Mouse (Mus musculus) lung, postnatal 36 days (tissue): ENCODE data around the gene Olfr54.
"Not testable (repeated sequence)": the region's sequence is repeated elsewhere in the genome, so short reads cannot be mapped to it uniquely, and the experiment has no call there.

Experiments
- DNase-seq: peaks from one replicate; pipeline ENCODE4 v3.0.0; 2022; ENCODE audit warnings: mixed read lengths

Gene Olfr54

DNA sequence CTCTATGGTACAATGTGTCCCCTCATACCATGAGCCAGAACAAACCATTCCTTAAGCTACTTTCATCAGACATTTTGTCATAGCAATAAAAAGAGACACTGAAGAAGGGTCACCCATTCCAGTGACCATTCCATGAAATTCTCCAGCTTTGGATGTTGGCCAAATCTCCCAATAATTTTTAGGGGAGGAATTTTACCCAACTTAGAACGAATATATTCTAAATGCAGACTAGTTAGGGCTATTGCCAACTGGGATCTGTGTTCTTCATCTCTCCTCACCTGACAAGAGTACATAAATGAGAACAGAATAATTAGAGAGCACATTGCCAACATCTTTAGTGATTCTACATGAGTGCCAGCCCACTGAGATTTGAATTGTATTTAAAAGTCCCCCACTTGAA lies at the start of gene Olfr54:
TSS of gene Olfr54 (plus strand) at position 301 of the 400 bp plus-strand sequence.
- DNase-seq: no peak

DNA sequence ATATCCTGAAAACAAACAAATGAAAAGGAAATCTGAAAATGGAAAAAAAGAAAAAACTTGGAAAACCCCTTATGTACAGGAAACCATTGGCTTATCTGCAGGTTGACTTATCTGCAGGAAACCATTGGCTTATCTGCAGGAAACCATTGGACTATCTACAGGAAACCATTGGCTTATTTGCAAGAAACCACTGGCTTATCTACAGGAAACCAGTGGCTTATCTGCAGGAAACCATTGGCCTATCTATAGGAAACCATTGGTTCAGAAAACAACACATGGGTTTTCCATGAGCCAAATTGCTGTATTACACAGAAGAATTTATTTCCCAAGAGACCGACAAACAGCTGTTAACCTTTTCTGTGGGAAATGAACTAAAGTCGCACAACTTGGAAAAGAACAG lies 49.1 kb upstream of the Olfr54 start:
- DNase-seq: peak; percentile 21

DNA sequence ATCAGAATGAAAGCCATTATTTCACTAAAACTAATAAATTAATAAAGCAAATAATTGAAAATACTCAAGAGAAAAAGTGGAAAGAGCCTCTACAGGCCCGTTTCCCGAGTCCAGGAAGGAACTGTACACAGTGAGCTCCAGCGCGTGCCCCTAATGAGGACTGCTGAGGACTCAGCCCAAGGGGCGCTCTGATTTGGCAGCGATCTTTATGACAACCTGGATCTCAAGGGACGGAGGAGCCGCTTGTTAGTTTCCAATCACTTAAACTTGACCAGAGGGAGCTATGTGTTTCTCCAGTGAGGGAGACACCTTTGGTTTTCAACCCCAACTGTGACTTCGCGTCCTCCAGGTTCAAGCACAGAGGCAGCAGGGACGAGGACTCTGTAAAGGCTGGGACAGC lies 47.8 kb upstream of the Olfr54 start, which contains the start of gene Olfr1378:
TSS of gene Olfr1378 (plus strand) at position 301 of the 400 bp plus-strand sequence.
- DNase-seq: no peak

DNA sequence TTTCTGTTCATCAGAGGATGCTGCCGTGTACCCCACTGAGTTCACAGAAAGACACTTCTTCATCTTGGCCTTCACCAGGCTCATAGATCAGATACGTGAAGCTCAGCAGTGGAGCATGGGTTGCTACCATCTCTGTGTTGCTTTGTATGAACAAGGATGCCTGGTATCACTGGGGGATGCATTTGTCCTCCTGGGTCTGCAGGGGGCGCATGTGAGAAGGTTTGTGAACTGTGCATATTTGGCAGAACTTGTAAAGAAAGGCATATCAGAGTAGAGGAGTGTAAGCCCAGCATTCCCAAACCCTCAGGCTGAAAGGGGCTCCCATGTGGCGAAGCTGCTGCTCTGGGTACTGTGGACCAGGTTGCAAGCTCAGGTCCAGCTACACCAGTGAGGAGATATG lies 36.8 kb upstream of the Olfr54 start:
- DNase-seq: no peak

DNA sequence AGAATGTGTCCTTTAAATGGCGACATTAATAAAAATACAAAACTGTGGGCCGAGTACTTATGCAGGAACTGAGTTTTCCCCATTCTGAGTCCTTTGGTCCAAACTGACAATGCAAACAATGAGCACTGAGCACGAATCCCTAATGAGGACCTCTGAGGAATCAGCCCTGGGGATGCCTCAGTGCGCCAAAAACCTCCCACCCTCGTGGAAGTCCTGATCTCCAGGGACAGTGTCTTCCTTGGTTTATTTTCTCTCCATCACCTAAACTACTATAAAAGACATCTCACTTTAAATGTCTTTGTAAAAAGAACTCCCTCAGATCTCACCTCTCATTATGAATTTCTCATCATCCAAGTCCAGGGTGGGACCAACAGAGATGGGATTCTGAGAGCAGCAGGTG lies 32.4 kb upstream of the Olfr54 start, which contains the start of gene Olfr1377:
TSS of gene Olfr1377 (plus strand) at position 301 of the 400 bp plus-strand sequence.
- DNase-seq: no peak

DNA sequence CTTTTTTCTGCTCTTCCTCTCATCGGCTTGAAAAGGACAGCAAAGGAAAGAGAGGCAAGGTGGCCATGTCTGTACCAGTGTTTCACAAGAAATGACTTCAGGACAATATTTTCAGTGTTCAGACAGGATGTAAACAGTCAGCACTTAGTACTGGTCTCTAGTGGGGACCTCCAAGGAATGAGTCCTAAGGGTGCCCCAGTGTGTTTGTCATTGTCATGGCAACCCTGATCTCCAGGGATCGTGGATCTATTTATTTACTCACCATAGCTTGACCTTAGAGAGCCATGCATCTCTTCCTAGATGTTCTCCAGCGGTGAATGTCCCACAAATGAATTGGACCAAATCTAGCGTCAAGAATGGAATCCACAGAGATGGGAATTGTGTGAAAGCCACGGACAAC lies 10.7 kb upstream of the Olfr54 start, which contains the start of gene Olfr51:
TSS of gene Olfr51 (plus strand) at position 301 of the 400 bp plus-strand sequence.
- DNase-seq: no peak

DNA sequence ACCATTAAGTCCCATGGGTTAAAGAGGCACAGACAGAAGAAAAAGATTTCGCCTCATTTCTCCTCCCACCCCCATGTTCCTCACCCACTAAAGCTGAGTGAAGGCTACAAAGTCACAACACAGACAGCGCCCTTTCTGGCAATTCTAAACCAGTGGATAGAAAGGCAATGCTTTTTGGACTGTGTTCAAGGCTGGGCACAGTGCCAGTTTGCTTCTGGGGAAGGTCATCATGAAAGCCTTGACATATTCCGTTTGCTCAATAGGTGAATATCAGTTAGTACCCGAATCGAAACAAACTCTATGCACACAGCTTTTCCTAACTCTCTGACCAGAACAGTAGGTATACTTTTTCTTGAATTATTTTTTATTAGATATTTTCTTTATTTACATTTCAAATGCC lies 2.2 kb upstream of the Olfr54 start:
- peak; percentile 21 for DNase-seq

DNA sequence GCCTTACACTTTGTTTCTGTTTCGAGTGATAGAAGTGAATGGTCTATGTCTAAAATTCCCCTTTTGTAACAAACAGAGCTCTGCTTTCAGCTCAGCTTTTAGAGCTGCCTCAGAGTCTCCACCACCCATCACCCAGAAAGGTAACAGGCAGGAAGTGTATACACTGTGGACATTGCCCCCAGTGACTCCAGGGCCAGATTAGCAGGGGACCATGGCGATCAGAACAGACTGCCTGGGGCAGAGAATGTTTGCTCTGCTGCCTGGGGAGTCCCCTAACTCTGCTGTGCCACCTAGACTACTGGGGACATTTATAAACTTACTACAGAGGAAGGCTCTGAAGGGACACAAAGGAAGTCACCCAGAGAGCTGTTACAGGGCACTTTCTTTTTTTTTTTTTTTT lies 2.3 kb downstream of the Olfr54 start:
- DNase-seq: no peak

DNA sequence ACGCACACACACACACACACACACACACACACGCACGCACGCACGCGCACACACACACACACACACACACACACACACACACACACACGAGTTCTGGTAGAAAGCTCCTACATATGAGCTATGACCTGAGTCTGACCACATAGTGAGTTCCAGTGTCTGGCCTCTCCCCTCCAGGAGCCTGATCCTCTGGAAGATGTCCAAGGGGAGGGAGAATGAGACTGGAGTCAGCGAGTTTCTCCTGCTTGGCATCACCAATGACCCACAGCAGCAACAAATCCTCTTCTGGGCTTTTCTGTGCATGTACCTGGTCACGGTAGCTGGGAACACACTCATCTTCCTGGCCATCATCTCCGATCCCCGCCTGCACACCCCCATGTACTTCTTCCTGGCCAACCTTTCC lies 12.8 kb downstream of the Olfr54 start:
- not testable (repeated sequence) for DNase-seq

DNA sequence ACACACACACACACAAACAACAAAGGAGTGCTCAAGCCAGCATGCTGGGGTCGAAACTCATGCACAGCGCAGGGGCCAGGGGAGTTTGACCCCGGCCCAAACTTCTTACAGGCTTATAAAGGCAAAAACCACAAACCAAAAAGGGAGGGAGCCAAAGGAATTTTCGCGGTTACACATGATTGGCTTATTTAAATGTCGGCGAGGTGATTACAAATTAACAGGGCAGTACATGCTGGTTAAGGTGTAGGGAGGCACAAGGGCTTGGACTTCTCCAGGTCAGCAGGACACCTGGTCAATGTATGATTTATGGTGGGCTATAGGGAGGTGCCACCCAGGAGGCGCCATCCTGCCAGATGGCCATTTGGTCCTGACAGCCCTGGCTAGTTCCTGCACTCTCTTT lies 15.3 kb downstream of the Olfr54 start:
- DNase-seq: not testable (repeated sequence)

DNA sequence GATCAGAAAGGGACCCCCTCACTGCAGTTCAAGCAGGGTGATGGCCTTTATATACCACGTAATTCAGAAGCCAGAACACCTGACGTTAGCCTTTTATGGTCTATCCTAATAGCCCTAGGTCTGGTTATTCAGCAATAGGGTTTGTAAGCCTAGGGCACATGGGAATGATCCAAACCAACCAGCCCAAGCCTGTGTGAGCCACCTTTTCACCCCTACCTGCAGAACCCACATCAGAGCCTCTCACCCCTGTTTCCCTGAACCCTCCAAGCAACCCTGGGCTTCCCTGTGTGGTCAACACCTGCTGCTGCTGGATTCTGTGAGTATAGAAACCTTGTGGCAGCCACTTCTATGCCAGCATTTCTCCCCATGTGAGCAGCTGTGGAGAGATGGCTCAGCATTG lies 16.2 kb downstream of the Olfr54 start:
- no peak for DNase-seq

DNA sequence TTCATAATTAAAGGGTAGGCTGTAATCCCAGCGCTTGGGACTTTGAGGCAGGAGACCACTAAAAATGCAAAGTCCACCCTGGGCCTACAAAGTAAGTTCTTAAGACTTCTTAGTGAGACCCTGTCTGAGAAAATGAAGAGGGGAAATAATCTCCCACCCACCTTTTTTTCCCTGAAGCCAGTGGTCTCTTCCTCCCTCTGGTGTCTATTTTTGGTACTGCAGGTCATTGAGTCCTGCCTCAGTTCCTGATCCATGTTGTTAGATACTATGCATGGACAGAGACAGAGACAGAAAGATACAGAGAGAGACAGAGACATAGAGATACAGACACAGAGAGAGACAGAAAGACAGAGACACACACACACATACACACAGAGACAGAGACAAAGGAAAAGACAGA lies 18.8 kb downstream of the Olfr54 start:
- peak; percentile 53 for DNase-seq

DNA sequence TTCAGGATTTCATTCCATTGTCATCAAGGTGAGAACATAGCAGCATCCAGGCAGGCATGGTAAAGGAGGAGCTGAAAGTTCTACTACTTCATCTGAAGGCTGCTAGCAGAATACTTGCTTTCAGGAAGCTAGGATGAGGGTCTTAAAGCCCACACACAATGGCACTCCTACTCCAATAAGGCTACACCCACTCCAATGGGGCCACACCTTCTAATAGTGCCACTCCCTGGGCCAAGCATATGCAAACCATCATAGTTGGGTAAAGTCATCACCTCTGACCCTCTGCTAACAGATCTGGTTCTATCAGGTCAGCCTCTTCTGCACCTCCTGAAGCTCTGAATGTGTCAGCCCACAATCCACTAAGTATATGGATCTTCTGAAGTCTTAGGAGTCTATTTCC lies 20.1 kb downstream of the Olfr54 start:
- not testable (repeated sequence) for DNase-seq

DNA sequence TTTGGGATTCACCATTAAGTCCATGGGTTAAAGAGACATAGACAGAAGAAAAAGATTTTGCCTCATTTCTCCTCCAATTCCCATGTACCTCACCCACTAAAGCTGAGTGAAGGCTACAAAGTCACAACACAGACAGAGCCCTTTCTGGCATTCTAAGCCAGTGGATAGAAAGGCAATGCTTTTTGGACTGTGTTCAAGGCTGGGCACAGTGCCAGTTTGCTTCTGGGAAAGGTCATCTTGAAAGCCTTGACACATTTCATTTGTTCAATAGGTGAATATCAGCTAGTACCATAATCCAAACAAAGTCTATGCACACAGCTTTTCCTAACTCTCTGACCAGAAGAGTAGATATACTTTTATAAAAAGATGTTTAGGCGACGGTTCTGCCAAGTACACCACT lies 21.9 kb downstream of the Olfr54 start:
- DNase-seq: no peak

DNA sequence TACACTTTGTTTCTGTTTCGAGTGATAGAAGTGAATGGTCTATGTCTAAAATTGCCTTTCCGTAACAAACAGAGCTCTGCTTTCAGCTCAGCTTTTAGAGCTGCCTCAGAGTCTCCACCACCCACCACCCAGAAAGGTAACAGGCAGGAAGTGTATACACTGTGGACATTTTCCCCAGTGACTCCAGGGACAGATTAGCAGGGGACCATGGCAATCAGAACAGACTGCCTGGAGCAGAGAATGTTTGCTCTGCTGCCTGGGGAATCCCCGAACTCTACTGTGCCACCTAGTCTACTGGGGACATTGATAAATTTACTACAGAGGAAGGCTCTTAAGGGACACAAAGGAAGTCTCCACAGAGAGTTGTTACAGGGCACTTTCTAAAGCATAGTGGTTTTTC lies 30.7 kb downstream of the Olfr54 start:
- not testable (repeated sequence) for DNase-seq

DNA sequence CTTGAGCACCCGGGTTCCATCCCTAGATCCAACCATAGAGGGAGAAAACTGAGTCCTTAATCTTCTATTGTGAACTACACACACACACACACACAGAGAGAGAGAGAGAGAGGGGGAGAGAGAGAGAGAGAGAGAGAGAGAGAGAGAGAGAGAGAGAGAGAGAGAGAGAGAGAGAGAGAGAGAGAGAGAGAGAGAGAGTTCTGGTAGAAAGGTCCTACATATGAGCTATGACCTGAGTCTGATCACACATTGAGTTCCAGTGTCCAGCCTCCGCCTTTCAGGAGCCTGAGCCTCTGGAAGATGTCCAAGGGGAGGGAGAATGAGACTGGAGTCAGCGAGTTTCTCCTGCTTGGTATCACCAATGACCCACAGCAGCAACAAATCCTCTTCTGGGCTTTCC lies 33.8 kb downstream of the Olfr54 start, which contains the start of gene Olfr1375:
TSS of gene Olfr1375 (plus strand) at position 301 of the 400 bp plus-strand sequence.
- not testable (repeated sequence) for DNase-seq

DNA sequence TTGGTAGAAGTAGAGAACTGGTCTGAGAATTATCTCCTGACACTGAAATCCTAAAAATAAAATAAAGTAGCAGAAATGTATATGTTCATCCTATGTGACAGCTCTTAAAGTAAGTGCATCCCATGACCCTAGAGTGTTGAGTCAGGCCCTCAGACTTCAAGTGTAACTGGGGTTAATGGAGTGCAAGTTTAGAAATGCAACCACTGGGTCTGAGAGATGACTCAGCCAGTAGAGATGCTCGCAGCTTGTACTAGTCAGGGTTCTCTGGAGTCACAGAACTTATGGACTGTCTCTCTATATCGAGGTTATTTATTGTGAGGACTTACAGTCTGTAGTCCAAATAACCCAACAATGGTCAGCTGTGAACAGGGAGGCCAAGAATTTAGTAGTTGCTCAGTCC lies 37.6 kb downstream of the Olfr54 start:
- no peak for DNase-seq

DNA sequence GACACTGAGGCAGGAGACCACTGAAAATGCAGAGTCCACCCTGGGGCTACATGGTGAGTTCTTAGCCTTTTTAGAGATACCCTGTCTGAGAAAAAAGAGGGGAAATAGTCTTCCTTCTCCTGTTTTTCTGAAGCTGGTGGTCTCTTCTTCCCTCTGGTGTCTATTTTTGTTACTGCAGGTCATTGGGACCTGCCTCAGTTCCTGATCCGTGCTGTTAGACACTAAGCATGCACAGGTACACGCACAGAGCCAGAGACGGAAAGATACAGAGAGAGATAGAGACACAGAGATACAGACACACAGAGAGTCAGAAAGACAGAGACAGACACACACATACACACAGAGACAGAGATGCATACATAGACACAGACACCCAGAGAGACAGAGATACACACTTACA lies 39.2 kb downstream of the Olfr54 start:
- DNase-seq: peak; percentile 1

DNA sequence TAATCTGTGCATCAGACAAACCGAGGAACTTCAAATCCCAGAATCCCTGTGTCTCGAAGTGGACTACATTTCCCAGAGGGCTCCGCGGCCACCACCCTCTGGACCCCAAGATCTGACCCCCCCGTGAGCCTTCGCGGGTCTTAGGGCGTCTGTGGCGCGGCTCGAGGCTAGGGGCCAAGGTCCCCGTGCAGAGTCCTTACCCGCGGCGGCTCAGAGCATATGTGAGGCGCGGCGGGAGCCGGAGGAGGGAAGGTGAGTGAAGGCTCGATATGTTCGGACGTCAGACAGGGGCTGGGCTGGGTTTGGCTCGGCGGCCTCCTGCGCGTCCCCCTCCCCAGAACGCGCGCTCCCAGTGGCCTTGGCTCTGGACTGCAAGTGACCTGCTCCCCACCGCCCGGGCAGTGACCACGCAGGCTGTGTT lies 45.1 kb downstream of the Olfr54 start, which contains the start of gene Zfp354a:
TSS of gene Zfp354a (plus strand) at position 107 of the 421 bp plus-strand sequence.
- peak; percentile 79 for DNase-seq

DNA sequence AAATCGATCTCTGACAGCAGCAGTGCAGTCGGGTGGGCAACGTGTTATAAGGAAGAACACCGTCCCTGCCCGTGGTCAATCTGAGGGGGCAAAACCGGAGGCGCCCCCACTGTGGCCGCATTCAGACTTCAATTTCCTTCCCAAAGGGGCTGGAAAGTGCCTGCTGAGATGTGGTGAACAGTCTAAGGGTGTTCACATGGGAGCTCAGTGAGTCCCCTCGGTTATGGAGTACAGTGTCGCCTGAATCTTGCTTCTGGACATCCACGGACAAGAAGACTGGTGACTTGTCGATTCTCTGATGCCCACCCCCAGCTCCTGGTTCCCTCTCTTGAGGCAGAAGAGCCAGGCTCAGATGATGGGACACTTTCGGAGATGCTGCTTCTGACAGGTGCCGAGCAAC lies 45.6 kb downstream of the Olfr54 start:
- DNase-seq: no peak

DNA sequence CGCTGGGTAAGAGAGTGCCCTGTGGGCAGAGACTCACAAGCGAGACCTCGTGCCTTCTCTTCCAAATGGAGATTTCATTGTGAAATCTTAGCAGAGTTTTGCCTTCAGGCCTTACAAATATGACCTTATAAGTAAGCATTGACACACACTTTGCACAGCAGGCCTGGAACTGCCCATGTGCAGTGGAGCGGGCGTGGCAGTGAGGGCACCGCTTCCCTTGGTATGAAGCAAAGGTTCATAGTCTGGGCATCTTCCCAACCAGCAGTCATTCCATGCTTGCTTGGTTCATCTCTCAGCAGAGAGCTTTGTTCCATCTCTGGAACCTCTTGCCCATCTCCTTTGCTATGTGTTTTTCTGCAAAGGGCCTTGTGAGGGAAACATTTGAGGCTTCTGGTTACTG lies 46.9 kb downstream of the Olfr54 start:
- no peak for DNase-seq

DNA sequence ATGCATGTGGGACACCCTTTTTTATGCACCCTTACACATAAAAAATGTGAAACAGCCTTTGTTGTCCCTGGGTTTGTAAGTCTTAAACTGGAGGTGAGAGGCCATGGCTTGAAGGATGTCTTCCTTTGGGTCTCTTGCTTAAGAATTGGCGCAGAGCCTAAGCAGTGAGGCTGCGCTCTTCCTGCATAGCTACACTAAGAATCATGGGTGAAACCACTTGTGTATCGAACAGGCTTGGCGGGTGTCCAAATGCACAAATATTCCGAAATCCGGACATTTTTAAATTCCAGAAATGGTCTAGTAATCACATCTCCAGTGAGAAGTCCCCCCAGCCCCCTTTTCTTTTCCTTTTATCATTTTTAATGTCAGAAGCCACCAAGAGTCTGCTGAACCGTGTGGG lies 49.2 kb downstream of the Olfr54 start:
- no peak for DNase-seq

DNA sequence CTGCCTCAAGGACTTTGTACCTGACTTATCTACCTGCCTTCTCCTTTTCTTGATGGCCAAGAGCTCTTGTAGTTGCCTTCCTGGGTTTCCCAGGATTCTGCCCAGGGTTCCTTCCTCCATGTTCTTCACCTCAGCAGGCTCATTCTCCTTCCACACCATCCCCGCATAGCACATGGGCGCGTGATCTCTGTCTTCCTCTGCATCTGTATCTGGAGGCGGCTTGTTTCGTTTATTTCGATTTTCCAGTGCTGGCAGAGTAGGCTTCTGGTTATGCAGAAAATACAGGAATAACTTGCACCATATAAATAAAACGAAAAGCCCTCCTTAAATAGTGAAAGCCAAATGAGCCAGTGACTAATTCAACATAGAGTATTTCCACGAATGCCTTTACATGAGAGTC lies 49.8 kb downstream of the Olfr54 start:
- DNase-seq: no peak
